Mouse (Mus musculus) spleen, postnatal 36 days (tissue): ENCODE data around the gene Olfr983.
A peak's percentile ranks its signal among the peaks of the same experiment; 100 is the strongest.

Source experiments
- DNase-seq, 2 experiments: peaks; one replicate each; pipeline ENCODE4 v3.0.0; 2022; ENCODE audit warnings: low spot score in 2 of 2, mixed read lengths in 1 of 2

The Olfr983 gene

DNA sequence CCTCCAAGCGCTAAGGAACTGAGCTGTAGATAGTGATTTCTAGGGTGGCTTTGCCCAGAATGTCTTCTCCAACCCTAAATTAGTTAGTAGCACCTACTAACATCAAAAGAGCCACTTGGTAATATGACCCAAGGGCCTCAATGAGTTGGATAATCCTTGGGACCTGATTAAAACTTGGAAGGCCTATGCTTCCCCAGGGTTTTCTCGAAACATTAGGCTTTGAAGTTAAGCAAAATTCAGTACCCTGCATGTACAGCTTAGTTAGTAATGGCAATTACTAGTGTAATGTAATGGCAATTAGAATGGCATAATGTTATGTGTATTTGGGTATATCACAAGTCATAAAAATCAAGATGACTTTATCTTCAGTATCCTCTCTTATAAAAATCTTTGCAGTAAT, at the start of gene Olfr983:
Gene Olfr983, minus strand, starts transcription at position 101 of the 400 bp plus-strand sequence.
- DNase-seq = no peak

- DNase-seq = no peak
Observed at GRCm38 (mm10) chr9:40141544-40141943, 48.1 kb upstream of the Olfr983 start.

GRCm38 (mm10) chr9:40139484-40139883, 46.1 kb upstream of the Olfr983 start:
- DNase-seq = no peak

DNA sequence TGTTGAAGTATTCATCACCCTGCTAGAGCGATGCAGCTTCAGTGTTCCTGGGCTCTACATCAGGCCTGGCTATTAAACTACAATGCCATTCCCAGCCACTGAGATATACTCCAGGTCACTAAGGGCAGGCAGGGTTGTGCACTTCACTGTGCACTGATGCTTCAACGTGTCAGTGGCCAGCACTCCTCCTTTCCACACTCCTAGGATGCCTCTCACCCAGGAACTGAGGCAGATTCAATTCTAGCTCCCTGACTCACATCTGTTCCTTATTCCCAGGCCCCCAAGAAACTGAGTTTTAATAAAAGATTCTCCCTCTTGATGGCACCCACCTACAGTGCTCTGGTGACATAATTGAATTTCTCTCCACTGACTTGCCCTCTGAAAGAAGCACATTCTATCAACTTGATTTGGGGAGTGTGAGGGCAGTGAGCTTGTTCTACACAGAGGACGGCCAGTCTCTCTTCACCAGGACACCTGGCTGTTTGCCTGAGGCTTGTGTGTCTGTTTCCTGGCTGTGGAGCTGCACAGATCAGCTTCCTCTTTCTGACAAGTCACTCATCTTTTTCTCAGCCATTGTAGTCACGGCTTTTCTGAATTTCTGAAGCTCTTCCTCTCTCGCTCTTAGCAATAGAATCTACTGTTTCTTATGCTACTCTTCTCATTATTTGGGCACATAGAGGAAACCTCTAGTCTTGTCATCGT, 43.7 kb upstream of the Olfr983 start:
- DNase-seq = no peak

GRCm38 (mm10) chr9:40130556-40130955, 37.2 kb upstream of the Olfr983 start:
- DNase-seq = no peak

DNA sequence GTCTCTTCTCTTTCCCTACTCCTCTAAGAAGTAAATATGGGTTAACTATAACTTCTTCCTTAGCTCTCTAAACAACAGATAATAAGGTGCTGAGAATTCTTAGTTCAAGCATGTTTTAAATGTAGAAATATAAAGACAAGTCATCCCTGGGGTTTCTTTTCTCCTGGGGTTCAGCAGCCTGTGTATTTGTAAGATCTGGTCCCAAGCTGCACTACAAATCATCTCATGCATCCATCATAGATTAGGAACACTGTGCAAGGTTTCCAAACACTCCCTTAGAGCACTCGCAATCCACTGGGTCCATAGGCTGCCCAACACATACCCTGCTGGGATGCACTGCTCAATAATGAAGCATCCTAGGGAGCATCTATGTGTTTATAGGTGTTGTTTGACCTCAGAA, 36.7 kb upstream of the Olfr983 start, which contains the start of gene Olfr985:
Gene Olfr985, minus strand, starts transcription at position 101 of the 400 bp plus-strand sequence.
- DNase-seq = no peak

DNA sequence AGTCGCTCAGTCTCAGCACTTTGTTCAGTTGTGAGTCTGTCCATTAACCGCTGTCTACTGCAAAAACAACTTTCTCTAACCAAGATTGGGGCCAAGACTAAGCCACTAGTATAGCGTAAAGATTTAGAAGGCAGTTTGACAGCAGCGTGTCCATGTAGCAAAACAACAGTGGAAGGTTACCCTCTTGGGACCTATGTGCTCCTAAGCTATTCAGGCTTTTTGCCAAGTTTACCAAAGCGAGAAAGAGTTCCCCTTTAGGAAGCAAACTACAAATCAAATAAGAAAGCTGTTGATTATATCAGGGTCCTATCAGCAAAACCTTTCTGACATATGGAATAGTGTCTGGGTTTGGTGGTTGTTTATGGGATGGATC, 23.9 kb upstream of the Olfr983 start:
- DNase-seq = no peak

GRCm38 (mm10) chr9:40116645-40117286, 23.4 kb upstream of the Olfr983 start:
- peak in 1 of 2 experiments; percentile 10 for DNase-seq

GRCm38 (mm10) chr9:40114106-40114505, 20.7 kb upstream of the Olfr983 start, which contains the start of gene Olfr984:
Olfr984 (minus strand) TSS chr9:40114206.
- no peak for DNase-seq

GRCm38 (mm10) chr9:40094769-40095168, 1.4 kb upstream of the Olfr983 start:
- no peak for DNase-seq

- DNase-seq = no peak
Observed at GRCm38 (mm10) chr9:40073529-40073928, 19.9 kb downstream of the Olfr983 start, which contains the start of gene Olfr982. Olfr982 (plus strand) TSS chr9:40073829.

DNA sequence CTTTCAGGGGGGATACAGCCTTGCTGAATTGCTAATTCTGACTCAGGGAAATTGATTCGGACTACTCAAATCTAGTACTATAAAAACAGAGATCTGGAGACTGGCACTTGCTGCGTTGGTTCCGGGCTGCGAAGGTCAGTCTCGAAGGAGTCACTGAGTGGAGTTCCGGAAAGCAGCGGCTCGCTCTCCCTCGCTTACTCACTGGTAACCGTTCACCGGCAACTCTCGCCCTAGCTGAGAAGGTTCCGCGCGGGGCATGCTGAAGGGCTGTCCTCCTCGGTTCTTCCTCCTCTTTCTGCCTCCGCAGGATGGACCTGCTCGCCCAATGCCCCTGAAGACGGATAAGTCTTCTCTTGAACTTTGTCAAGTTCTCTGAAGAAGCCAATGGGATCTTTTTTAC, 43.3 kb downstream of the Olfr983 start:
- DNase-seq = no peak
